Mouse (Mus musculus) lung, adult 2 months (tissue): ENCODE data around the gene Nrf1.

Experiments used
- CTCF ChIP-seq: fragments of 200-500 bp; IDR thresholded peaks from 2 replicates; pipeline ENCODE4 v1.5.1; 2011; ENCODE audit warnings: mild to moderate bottlenecking, low read length, control low read depth; ENCODE audit not compliant: insufficient read depth
- POLR2A ChIP-seq: fragments of 200-500 bp; IDR thresholded peaks from 2 replicates; pipeline ENCODE4 v1.6.1; 2011; ENCODE audit warnings: low read depth, mild to moderate bottlenecking, control low read depth, low read length, borderline replicate concordance; ENCODE audit errors: extremely low read depth

- TF ChIP-seq CTCF (no peak), POLR2A (no peak)
Observed at GRCm38 (mm10) chr6:30180321-30180720, 132.5 kb downstream of the Nrf1 start.
